10 mouse cellular contexts compared by ENCODE assay signal in genomic region chr10:14703830-14704420, GRCm38 (mm10). TPM values are rescaled to one million over a fixed set of nuclear protein-coding genes. Genes with fewer than 3 reads are reported as not detected.
DNase-seq lines count a peak whose midpoint lies in the region; ATAC-seq and TF ChIP-seq lines count a peak whose summit lies in the region.
"Had no signal": no experiment of that assay in that cellular context is flagged by ENCODE, and none has a peak within 500 bp of the region (broad histone marks: within the 10 kb centered on the region; RNA-seq: fewer than 3 reads in every experiment).

No protein-coding gene starts in this region.

- no peak for TF ChIP-seq CTCF in bone marrow macrophage, adult 2 months (IDR thresholded peaks at IDR 0.05; ENCODE audit: low read depth, low read length)

- intact Hi-C loops in left cerebral cortex, postnatal 14 days (cut with DNase I) = loop anchor here (2.0 kb wide), 2 partner anchors 251 to 299 kb away; no protein-coding TSS in a partner anchor

- ATAC-seq in heart, embryonic 15.5 days (replicated peaks; ENCODE audit: insufficient number of reproducible peaks, insufficient read depth, low FRiP score, low read depth) = no peak
- no peak for ATAC-seq in hindbrain, embryonic 14.5 days (ENCODE audit: low FRiP score)
- ATAC-seq in midbrain, embryonic 11.5 days (ENCODE audit: low FRiP score) = peak; percentile 60
- no peak for ATAC-seq in inflammation-experienced regulatory T-cells, adult 6 months

- H3K4me1 ChIP-seq in heart, embryonic 15.5 days (replicated peaks) = peaks cover 12% of the 10 kb centered on the region
- H3K4me1 ChIP-seq in bone marrow macrophage, adult 2 months (ENCODE audit: control insufficient read depth, insufficient read depth, low read length) = peaks cover 10% of the 10 kb centered on the region
- peaks cover 18% of the 10 kb centered on the region for H3K4me1 ChIP-seq in hindbrain, embryonic 14.5 days (replicated peaks; ENCODE audit: control insufficient read depth, insufficient read depth, low read length)
- peaks cover 10% of the 10 kb centered on the region for H3K4me1 ChIP-seq in midbrain, embryonic 11.5 days (ENCODE audit: control insufficient read depth, insufficient read depth, low read length)

- H3K9me3 ChIP-seq in heart, embryonic 15.5 days (replicated peaks) = no peaks in the 10 kb centered on the region
- no peaks in the 10 kb centered on the region for H3K9me3 ChIP-seq in hindbrain, embryonic 14.5 days (ENCODE audit: control insufficient read depth, low read length)
- H3K9me3 ChIP-seq in midbrain, embryonic 11.5 days (ENCODE audit: control insufficient read depth, low read length) = no peaks in the 10 kb centered on the region

- no peaks in the 10 kb centered on the region for H3K27me3 ChIP-seq in heart, embryonic 15.5 days
- H3K27me3 ChIP-seq in hindbrain, embryonic 14.5 days (ENCODE audit: control insufficient read depth, insufficient read depth, low read length) = no peaks in the 10 kb centered on the region
- H3K27me3 ChIP-seq in midbrain, embryonic 11.5 days (ENCODE audit: control insufficient read depth, insufficient read depth, low read length) = no peaks in the 10 kb centered on the region

- peak overlapping the region; percentile 62 for H3K4me2 ChIP-seq in heart, embryonic 15.5 days
- H3K4me2 ChIP-seq in hindbrain, embryonic 14.5 days (replicated peaks) = peak overlapping the region; percentile 74
- peak overlapping the region; percentile 53 for H3K4me2 ChIP-seq in midbrain, embryonic 11.5 days

- H3K27ac ChIP-seq in heart, embryonic 15.5 days = no peak overlapping the region
- H3K27ac ChIP-seq in bone marrow macrophage, adult 2 months (ENCODE audit: insufficient read depth, low read depth, low read length) = no peak overlapping the region
- H3K27ac ChIP-seq in hindbrain, embryonic 14.5 days = peak overlapping the region; percentile 40
- peak overlapping the region; percentile 69 for H3K27ac ChIP-seq in midbrain, embryonic 11.5 days (ENCODE audit: low read depth, low read length)

- DNase-seq in heart, adult 11 months = no peak
- DNase-seq in hindbrain, embryonic 14.5 days (ENCODE audit: low spot score) = no peak
- DNase-seq in midbrain, embryonic 11.5 days (ENCODE audit: low spot score, missing footprints) = peak; percentile 91
- no peak for DNase-seq in lung, postnatal 4 days
- DNase-seq in left cerebral cortex, postnatal 14 days (ENCODE audit: low spot score in 2 of 2) = no peak
- DNase-seq: cerebellum, adult 8-10 months had no signal

- peak overlapping the region; percentile 82 for H3K4me3 ChIP-seq in heart, embryonic 15.5 days
- H3K4me3 ChIP-seq in bone marrow macrophage, adult 2 months (ENCODE audit: insufficient read depth, low read length) = peak overlapping the region; percentile 98
- peak overlapping the region; percentile 62 for H3K4me3 ChIP-seq in hindbrain, embryonic 14.5 days (replicated peaks; ENCODE audit: low read length)
- peak overlapping the region; percentile 57 for H3K4me3 ChIP-seq in midbrain, embryonic 11.5 days (ENCODE audit: low read depth, low read length)

- no peaks in the 10 kb centered on the region for H3K36me3 ChIP-seq in heart, embryonic 15.5 days
- H3K36me3 ChIP-seq in hindbrain, embryonic 14.5 days (replicated peaks; ENCODE audit: control insufficient read depth, insufficient read depth) = no peaks in the 10 kb centered on the region
- no peaks in the 10 kb centered on the region for H3K36me3 ChIP-seq in midbrain, embryonic 11.5 days (ENCODE audit: control insufficient read depth, insufficient read depth, low read length)

- WGBS in heart, embryonic 15.5 days = 63% methylated on average over 4 of the region's 4 CpGs
- WGBS in hindbrain, embryonic 14.5 days = 24% methylated on average over 4 of the region's 4 CpGs
- WGBS in midbrain, embryonic 11.5 days = 32% methylated on average over 4 of the region's 4 CpGs

- peak overlapping the region; percentile 5; the same call in 1 of the 2 replicates for H3K9ac ChIP-seq in heart, embryonic 15.5 days
- peak overlapping the region; percentile 69 for H3K9ac ChIP-seq in hindbrain, embryonic 14.5 days
- peak overlapping the region; percentile 54 for H3K9ac ChIP-seq in midbrain, embryonic 11.5 days (ENCODE audit: low read length)

- TF ChIP-seq POLR2A in bone marrow macrophage, adult 2 months (IDR thresholded peaks at IDR 0.05; ENCODE audit: borderline replicate concordance, low read depth, low read length) = no peak

RNA-seq across cellular contexts. Expression of gene Vta1, which starts 1.4 kb away (rescaled TPM):
- polyA plus RNA-seq in heart, embryonic 15.5 days (2015; fragmentation: Nextera tagmentation; extraction: Ambion mirVana) = 64.9 and 73.6 TPM in 2 replicates
- 54.2 and 57.3 TPM in 2 replicates for polyA plus RNA-seq in bone marrow macrophage, adult 2 months (2012; ENCODE audit: insufficient read depth, insufficient read length, missing spikeins)
- polyA plus RNA-seq in hindbrain, embryonic 14.5 days (2014; fragmentation: Nextera tagmentation; extraction: Ambion mirVana) = 204 and 210 TPM in 2 replicates
- 227 and 249 TPM in 2 replicates for polyA plus RNA-seq in midbrain, embryonic 11.5 days (2014; fragmentation: Nextera tagmentation; extraction: Ambion mirVana)
- polyA plus RNA-seq in inflammation-experienced regulatory T-cells, adult 6 months (2017; shearing (Covaris generic)) = 100 to 1,000 TPM in 2 of 3 experiments, 10 to 100 TPM in 1; 98.9 to 119 (median 106) TPM
- 10 to 100 TPM; 68.9 to 79.7 TPM for total RNA-seq in left cerebral cortex, postnatal 14 days (2021)

RNA-seq across cellular contexts. Expression of gene Nmbr, which starts 1.5 kb away (rescaled TPM):
- polyA plus RNA-seq in heart, embryonic 15.5 days (2015; fragmentation: Nextera tagmentation; extraction: Ambion mirVana) = 0.16 and 0.37 TPM in 2 replicates
- polyA plus RNA-seq in bone marrow macrophage, adult 2 months (2012; ENCODE audit: insufficient read depth, insufficient read length, missing spikeins) = not detected in 2 replicates
- polyA plus RNA-seq in hindbrain, embryonic 14.5 days (2014; fragmentation: Nextera tagmentation; extraction: Ambion mirVana) = 2.7 and 3.3 TPM in 2 replicates
- polyA plus RNA-seq in midbrain, embryonic 11.5 days (2014; fragmentation: Nextera tagmentation; extraction: Ambion mirVana) = 0.41 and 0.49 TPM in 2 replicates
- polyA plus RNA-seq in inflammation-experienced regulatory T-cells, adult 6 months (2017; shearing (Covaris generic)) = not detected
- 1 to 10 TPM; 2.8 to 6.0 TPM for total RNA-seq in left cerebral cortex, postnatal 14 days (2021)

RNA-seq across cellular contexts. Expression of gene Gje1, which starts 14.1 kb away (rescaled TPM):
- not detected in 2 replicates for polyA plus RNA-seq in heart, embryonic 15.5 days (2015; fragmentation: Nextera tagmentation; extraction: Ambion mirVana)
- polyA plus RNA-seq in bone marrow macrophage, adult 2 months (2012; ENCODE audit: insufficient read depth, insufficient read length, missing spikeins) = not detected in 2 replicates
- not detected in 2 replicates for polyA plus RNA-seq in hindbrain, embryonic 14.5 days (2014; fragmentation: Nextera tagmentation; extraction: Ambion mirVana)
- polyA plus RNA-seq in midbrain, embryonic 11.5 days (2014; fragmentation: Nextera tagmentation; extraction: Ambion mirVana) = 0.14 TPM in 1 of 2 replicates, not detected in the other
- polyA plus RNA-seq in inflammation-experienced regulatory T-cells, adult 6 months (2017; shearing (Covaris generic)) = not detected
- not detected for total RNA-seq in left cerebral cortex, postnatal 14 days (2021)
- total RNA-seq: hematopoietic stem cell, adult 5-6 weeks had no signal

Comparison
In these comparisons a context has a peak if more than half of its experiments do, and no peak if none do; other contexts are left out.
1. H3K27ac ChIP-seq: peak in hindbrain, embryonic 14.5 days (single experiment) and midbrain, embryonic 11.5 days (single experiment); none in heart, embryonic 15.5 days (single experiment) and bone marrow macrophage, adult 2 months (single experiment).
2. H3K9ac ChIP-seq: peak in every context shown above with its lines; median percentile 69 in hindbrain, embryonic 14.5 days; 54 in midbrain, embryonic 11.5 days; 5 in heart, embryonic 15.5 days.
3. Peak in every context shown above with its lines, with median percentiles within 50 percentile points of each other: H3K4me2 ChIP-seq and H3K4me3 ChIP-seq.